Mouse (Mus musculus) embryo, embryonic 11 days (tissue): ENCODE data around the gene Mrpl27.
"Not testable (repeated sequence)": the region's sequence is repeated elsewhere in the genome, so short reads cannot be mapped to it uniquely, and the experiment has no call there.

ENCODE experiments used
- DNase-seq: peaks from one replicate; pipeline ENCODE4 v3.0.0-alpha.2; 2015

Gene Mrpl27

GRCm38 (mm10) chr11:94675446-94675845 lies 21.9 kb downstream of the Mrpl27 start:
- no peak for DNase-seq

GRCm38 (mm10) chr11:94676308-94676707 lies 22.7 kb downstream of the Mrpl27 start:
- DNase-seq = peak; percentile 16

DNA sequence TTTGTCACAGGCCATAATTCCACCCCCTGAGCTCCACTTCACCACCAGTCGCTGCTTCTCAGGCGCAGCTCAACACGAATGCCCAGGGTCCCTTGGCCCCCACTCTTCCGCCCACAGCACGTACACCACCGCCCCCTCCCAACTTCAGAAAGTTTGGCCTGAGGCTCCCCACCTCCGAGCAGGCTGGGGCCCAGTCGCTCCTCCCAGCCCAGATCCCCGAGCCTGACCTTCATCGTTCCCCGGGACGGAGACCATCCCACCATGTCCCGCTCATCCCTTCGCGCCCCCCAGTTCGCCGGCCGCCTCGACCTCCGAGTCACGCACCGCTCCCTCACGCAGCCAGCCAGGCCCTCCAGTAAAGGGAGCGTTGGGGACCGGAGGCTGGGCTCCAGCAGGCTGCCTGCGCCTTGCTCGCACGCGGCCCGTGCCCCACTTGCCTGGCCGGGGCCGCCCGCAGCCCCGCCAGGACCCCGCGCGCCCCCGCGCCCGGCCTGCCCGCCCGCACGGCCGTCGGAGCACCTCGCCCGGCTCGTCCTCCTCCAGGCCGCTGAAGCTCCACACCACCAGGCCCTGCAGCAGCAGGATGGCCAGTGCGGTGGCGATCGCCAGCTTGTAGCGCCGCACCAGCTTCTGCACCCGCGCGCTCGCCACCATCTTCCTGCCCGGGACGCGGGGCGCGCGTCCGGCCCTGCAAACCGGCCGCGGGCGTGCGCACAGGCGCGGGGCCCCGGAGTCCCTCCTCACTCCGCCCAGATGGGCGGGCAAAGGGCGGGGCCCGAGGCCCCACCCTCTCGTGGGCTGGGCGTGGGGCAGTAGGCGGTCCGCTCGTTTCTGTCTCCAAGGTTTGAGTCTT lies 23.4 kb downstream of the Mrpl27 start, which contains the start of gene Xylt2:
Xylt2 (minus strand) TSS at position 762 of the 853 bp plus-strand sequence.
- peak; percentile 98 for DNase-seq

DNA sequence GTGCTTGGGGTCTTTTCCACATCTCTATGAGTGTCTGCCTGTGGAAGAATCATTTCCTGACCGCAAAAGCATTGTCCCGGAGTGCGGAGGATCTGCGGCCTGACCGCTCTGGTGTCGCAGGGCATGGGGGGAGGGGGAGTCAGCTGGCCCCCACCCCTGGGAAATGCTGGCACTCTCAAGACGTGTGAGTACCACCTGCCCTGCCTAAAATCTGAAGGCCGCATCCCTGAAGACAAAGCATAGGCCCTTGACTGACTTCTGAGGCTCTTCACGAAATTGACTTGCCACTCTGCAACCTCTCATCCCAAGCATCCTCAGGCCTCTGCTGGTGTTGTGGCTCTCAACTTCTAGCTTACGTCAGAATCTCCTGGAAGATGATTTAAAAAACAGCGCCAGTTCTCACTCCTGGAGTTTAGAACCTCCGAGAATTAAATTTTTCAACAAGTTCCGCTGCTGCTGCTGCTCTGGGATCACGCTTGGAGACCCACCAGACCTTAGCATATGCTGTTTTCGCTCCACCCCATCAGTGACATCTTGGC lies 24.1 kb downstream of the Mrpl27 start:
- DNase-seq = no peak

DNA sequence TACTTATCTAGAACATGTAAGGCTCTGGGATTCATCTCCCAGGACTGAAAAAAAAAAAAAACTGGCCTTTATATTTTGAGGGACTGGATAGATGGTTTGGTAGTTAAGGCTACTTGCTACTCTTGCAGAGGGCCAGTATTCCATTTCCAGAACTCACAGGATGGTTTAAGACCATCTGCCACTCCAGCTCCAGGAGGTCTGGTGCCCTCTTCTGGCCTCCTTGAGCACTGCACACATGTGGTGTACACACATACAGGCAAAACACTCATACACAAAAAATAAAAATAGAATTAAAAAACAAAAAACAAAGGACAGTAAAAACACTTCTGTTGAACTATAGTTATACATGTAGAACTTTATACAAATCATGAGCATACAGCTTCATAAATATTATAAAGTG lies 27.1 kb downstream of the Mrpl27 start:
- DNase-seq = no peak

- DNase-seq = no peak
Measured at GRCm38 (mm10) chr11:94681640-94682039, 28.1 kb downstream of the Mrpl27 start.

DNA sequence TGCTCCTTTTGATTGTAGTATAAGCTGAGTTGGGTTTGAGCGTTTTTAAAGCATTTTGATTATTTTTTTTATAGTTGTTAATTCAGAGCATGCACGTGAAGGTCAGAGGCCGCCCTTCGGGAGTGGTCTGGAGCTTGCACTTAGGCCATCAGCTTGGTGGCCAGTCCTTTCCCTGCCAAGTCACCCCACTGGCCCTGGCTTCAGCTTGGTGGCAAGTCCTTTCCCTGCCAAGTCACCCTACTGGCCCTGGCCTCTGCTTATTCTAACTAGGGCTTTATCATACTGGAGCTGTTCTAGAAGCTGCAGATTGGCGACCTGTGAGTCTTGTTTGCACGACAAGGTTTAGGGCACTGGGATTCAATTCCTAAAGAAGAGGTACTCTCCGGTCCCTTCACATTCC lies 28.9 kb downstream of the Mrpl27 start:
- no peak for DNase-seq

GRCm38 (mm10) chr11:94687178-94687577 lies 33.6 kb downstream of the Mrpl27 start:
- no peak for DNase-seq

DNA sequence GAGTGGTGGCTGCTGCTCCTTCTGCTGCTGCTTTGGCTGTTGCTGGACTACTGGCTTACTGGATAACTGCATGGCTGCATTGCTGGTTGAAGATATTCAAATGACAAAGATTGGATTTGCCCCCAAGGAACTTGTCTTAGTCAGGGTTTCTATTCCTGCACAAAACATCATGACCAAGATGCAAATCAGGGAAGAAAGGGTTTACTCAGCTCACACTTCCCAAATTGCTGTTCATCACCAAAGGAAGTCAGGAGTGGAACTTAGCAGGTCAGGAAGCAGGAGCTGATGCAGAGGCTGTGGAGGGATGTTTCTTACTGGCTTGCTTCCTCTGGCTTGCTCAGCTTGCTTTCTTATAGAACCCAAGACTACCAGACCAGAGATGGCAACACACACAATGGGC lies 38.9 kb downstream of the Mrpl27 start:
- DNase-seq = not testable (repeated sequence)

- DNase-seq = no peak
Measured at GRCm38 (mm10) chr11:94695508-94695907, 41.9 kb downstream of the Mrpl27 start.

GRCm38 (mm10) chr11:94697140-94697539 lies 43.6 kb downstream of the Mrpl27 start:
- no peak for DNase-seq

DNA sequence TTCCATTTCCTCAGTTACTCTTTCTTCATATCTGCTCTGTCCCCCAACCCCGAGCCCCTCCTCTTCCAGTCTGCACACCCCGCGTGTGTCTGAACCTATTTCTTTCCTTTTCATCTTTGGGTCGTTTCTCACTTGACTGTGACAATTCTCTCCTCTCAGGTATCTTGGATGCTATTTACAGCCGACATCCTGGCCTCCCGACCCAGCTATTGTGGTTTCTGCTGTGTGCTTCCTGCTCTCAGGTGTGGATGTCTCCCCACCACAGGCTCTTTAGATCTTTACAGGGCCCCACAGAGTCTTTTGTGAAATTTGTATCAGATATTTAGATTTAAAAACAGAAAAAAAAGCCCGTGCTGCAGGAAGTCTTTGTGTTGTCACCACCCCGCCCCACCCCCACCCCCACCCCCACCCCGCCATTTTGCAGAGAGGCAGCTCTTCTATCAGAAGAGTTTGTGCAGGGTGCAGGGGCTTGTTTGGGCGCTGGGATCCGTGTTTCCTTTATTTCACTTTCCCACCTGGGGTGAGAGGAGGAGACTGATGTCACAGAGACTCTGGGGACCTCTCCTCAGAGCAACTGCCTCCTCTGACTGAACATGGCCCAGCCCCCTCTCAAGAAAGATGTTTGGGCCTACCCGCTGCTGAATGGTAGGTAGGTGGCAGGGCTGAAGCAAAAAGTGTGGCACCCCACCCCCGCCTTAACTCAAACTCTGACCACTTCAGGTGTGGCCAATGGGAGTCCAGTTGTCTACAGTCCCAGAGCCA lies 44.3 kb downstream of the Mrpl27 start:
- no peak for DNase-seq

DNA sequence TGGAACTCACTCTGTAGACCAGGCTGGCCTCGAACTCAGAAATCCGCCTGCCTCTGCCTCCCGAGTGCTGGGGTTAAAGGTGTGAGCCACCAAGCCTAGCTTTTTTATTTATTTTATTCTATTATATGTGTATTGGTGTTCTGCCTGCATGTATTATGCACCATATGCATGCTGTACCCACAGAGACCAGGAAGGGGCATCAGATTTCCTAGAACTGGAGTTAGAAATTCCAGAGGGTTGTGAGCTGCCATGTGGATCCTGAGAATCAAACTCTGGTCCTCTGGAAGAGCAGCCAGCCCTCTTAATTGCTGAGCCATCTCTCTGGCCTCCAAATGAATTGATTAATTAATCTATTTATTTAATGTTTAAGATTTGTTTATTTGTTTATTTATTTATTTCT lies 45.8 kb downstream of the Mrpl27 start:
- no peak for DNase-seq

DNA sequence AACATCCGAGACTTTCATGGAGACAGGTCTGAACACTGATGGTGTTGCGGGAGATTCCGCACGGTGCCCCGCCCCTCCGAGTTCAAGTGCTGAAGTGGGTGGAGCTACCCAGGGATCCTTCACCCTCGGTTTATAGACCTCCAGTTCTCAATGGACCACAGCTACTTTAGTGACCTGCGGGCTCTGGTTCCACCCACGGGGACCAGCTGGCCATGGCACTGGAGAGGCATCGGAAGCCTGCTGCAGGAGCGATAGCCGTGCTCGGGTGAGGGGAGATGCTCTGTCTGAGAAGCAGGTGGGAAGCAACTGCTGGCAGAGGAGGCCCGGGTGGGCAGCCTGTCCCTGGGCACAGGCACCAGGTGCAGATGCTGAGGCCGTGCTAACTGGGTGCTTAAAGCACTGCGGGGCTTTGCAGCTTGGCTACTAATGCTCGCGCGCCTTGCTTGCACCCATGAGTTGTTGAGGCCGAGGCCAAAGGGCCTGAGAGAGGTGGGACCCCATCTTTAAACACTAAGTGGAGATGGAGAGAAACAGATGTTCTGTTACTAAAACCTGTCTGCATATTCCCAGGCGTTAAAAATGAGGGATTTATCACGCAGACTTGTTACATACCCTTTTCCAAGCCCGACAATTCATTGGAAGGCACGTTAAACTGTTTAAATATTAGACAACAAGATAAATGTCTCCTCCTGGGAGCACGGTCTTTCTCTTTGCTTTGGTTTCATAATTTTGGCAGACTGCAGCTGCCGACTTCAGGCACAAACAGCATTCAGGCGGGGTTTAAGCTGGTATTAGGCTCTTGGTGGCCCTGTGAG lies 48.0 kb downstream of the Mrpl27 start:
- DNase-seq = peak; percentile 35

GRCm38 (mm10) chr11:94702216-94702610 lies 48.6 kb downstream of the Mrpl27 start:
- DNase-seq = peak; percentile 15

GRCm38 (mm10) chr11:94704020-94704419 lies 50.5 kb downstream of the Mrpl27 start:
- no peak for DNase-seq

GRCm38 (mm10) chr11:94704472-94704871 lies 50.9 kb downstream of the Mrpl27 start, which contains the start of gene Gm11541:
Gm11541 (minus strand) TSS chr11:94704499.
- DNase-seq = no peak
